Mouse (Mus musculus) spleen, adult 2 months (tissue): Measurements from ENCODE around the gene Mmp28. TPM values are rescaled to one million over a fixed set of nuclear protein-coding genes. Genes with fewer than 3 reads are reported as not detected.

Experiments used
- DNase-seq, 2 experiments: peaks; one replicate each; pipeline versions ENCODE4 v3.0.0 to v3.0.0-alpha.2; 2012 to 2021; ENCODE audit warnings: low spot score in 2 of 2, low read depth in 1 of 2
- H3K27ac ChIP-seq: fragments of 200-500 bp; 2 replicates; pipeline ENCODE4 v1.5.1; 2012; ENCODE audit warnings: low read length, inconsistent platforms; ENCODE audit not compliant: insufficient read depth
- H3K27me3 ChIP-seq: fragments of 200-500 bp; 2 replicates; pipeline ENCODE4 v1.6.1; 2012; ENCODE audit warnings: mild to moderate bottlenecking, moderate library complexity, low read length, inconsistent platforms; ENCODE audit not compliant: control insufficient read depth, insufficient read depth
- H3K36me3 ChIP-seq: fragments of 200-500 bp; 2 replicates; pipeline ENCODE4 v1.6.1; 2012; ENCODE audit warnings: mild to moderate bottlenecking, low read length, inconsistent platforms; ENCODE audit not compliant: control insufficient read depth, insufficient read depth
- H3K4me1 ChIP-seq: fragments of 200-500 bp; 2 replicates; pipeline ENCODE4 v1.6.1; 2011; ENCODE audit warnings: inconsistent platforms; ENCODE audit not compliant: control insufficient read depth, insufficient read depth, insufficient read length
- H3K4me3 ChIP-seq: fragments of 200-500 bp; 2 replicates; pipeline ENCODE4 v1.5.1; 2011; ENCODE audit warnings: mild to moderate bottlenecking, inconsistent platforms; ENCODE audit not compliant: insufficient read depth, insufficient read length; ENCODE audit errors: extremely low read depth
- CTCF ChIP-seq: fragments of 200-500 bp; IDR thresholded peaks from 2 replicates; pipeline ENCODE4 v1.5.1; 2011; ENCODE audit warnings: mild to moderate bottlenecking, inconsistent platforms; ENCODE audit not compliant: insufficient read depth, insufficient read length, insufficient replicate concordance; ENCODE audit errors: extremely low read depth
- POLR2A ChIP-seq: fragments of 200-500 bp; IDR thresholded peaks from 2 replicates; pipeline ENCODE4 v1.6.1; 2011; ENCODE audit warnings: low read depth, low read length, inconsistent platforms
- WGBS: fragments of 180-500 bp; shearing (Covaris S2); methylation state at CpG from one replicate; pipeline ENCODE4 v1.1.7; 2018; 5-methylcytosine and 5-hydroxymethylcytosine counted together
- polyA plus RNA-seq: library from polyadenylated mRNA; depleted of rRNA; stranded (reverse); fragments of >200 nt; gene quantifications from 2 replicates; pipeline ENCODE4 v1.2.3, GENCODE M21; 2012

The Mmp28 gene
- polyA plus RNA-seq, 1 experiment = 6.3 TPM

DNA sequence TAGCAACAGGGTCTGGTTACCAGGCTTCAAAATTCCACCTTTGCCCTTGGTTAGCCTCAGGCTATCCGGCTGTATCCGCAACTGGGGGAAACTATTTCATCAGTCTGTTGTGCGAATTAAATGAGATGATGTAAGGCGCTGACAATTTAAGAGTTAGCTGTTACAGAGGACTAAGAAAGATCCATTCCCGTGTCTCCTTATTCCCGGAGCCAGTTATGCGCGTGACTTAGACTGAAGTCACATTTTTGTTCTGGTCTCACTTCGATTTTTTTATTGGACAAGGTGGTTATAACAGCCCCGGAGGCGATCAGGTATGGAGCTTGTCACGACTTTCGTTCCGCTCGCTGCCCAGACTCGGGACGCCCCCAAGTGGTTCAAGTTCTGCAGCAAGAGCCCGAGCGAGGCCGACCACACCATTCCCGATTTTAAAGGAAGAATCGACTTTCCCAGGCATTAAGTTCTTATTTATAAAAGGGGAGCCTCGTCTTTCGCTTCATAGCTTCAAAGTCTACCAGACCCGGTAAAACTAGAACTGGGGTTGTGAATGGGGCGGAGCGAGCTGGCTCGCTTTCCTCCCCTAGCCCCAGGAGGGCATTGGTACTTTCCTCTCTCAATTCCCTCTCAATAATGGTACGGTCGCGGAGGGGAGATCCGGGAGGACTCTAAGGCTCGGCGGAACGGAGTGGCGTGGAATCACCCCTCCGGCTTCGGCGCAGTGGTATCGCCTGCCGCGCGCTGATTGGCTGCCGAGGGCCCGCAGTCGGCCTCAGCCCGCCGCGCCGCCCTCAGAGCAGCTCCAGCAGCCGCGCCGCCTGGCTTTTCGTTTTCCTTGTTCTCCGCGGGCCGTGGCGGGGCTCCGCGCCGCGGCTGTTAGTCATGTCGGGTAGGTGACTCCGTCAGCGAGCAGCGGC is 9.7 kb upstream of the Mmp28 start, which contains the start of gene Taf15:
TSS of gene Taf15 (plus strand) at position 763 of the 911 bp plus-strand sequence.
- H3K4me1 ChIP-seq = peaks cover 5% of the 10 kb centered on the region; the same call in 1 of the 2 replicates
- peak; percentile 65 for TF ChIP-seq POLR2A
- TF ChIP-seq CTCF = peak; percentile 41; the same call in 1 of the 2 replicates
- H3K27me3 ChIP-seq = no peaks in the 10 kb centered on the region
- WGBS = 2% methylated on average over 66 of the region's 66 CpGs
- H3K4me3 ChIP-seq = peak within 1 kb of the TSS; percentile 98
- H3K27ac ChIP-seq = peak within 1 kb of the TSS; percentile 97
- DNase-seq = peak; percentile 99
- H3K36me3 ChIP-seq = no peaks in the 10 kb centered on the region

DNA sequence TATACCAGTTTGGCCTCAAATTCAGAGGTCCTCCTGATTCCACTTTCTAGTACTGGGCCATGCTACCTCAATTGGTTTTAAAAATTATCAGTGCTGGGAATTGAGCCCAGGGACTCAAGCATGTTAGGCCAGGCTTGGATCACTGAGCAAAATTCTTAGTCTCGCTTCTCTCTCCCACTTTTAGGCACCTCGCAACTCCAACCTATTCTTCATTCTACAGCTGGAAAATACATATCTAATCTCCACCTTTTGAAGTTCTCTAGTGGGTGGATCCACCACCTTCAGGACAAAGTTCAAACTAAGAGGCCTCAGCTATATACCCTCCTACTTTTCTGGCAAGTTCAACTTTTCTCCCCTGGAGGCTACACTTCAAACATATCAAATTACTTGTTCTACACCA is 8.9 kb upstream of the Mmp28 start:
- Histone ChIP-seq H3K36me3 (no peaks in the 10 kb centered on the region), H3K27me3 (no peaks in the 10 kb centered on the region), H3K4me1 (peaks cover 5% of the 10 kb centered on the region; the same call in 1 of the 2 replicates), H3K4me3 (no peak overlapping the region), H3K27ac (no peak overlapping the region)
- TF ChIP-seq CTCF (no peak), POLR2A (no peak)
- 93% methylated on average over 2 of the region's 2 CpGs for WGBS
- DNase-seq = no peak

DNA sequence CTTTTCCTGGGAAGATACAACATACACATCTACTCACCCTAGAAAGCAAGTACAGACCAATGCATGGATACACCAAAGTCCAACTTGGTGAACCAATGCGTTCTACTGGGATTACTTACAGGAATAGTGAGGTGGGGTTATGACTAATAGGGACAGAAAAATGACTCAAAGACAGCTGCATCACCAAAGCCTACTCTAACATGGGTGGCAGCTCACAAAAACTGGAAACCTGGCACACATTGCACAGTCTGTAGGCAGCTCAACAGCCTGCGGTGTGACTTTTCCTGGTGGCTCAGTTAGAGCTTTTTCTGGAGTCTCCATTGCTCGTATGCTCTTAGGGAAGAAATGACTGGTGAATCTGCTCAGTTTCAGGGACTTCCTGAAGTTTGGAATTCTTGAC is 5.9 kb upstream of the Mmp28 start:
- TF ChIP-seq CTCF (no peak), POLR2A (no peak)
- H3K4me1 ChIP-seq = no peaks in the 10 kb centered on the region; the same call in 1 of the 2 replicates
- no peak overlapping the region for H3K27ac ChIP-seq
- 95% methylated on average over 3 of the region's 3 CpGs for WGBS
- DNase-seq = no peak
- H3K27me3 ChIP-seq = no peaks in the 10 kb centered on the region
- no peaks in the 10 kb centered on the region for H3K36me3 ChIP-seq
- no peak overlapping the region for H3K4me3 ChIP-seq

DNA sequence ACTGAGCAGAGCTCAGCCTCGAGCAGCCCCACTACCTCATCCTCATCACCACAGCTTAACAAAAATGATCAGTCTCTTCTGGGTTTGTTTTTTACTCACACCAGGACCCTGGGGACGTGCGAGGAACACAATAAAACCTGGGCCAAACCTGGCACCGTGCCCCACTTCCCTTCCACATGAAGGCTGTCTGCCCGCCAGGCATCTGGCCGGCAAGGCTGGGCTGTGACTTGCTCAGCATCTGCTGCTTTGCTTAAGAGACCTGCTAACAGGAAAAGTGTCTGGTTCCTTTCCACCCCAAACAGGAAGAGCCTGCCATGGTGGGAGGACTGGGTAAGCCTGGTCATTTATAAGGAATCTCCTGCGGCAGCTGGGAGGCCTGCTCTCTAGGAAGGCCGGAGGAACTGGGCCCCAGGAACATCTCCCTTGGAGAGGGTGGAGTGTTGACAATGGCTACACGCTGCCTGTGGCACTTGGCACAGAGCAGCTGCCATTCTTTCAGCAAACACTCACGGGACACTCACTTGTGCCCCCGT is 4.3 kb upstream of the Mmp28 start:
- TF ChIP-seq CTCF (no peak), POLR2A (no peak)
- Histone ChIP-seq H3K4me1 (peaks cover 5% of the 10 kb centered on the region), H3K4me3 (no peak overlapping the region), H3K27me3 (peaks cover 5% of the 10 kb centered on the region), H3K36me3 (no peaks in the 10 kb centered on the region), H3K27ac (no peak overlapping the region)
- DNase-seq = no peak
- WGBS = 16% methylated on average over 11 of the region's 11 CpGs

DNA sequence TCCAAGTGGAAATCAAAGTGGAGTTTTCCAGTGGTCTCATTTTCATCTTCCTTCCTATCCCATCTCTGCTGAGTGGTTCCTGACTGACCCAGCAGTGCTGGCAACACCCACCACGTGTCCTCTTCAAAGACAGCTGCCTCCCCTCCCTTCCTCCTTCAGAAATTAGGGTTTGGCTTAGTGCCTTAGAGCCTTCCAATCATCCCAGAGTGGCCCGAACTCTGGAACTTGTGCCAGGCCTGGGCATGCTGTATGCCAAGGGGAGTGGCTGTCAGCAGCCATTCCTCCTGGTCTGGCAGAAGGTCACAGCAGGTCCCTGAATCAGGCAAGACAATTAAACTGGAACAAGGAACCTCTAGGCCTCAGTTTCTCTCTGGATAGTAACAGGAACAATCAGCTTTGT is 3.1 kb upstream of the Mmp28 start:
- no peak overlapping the region for H3K4me3 ChIP-seq
- WGBS = 55% methylated on average over 2 of the region's 2 CpGs
- TF ChIP-seq POLR2A (no peak), CTCF (no peak)
- H3K27me3 ChIP-seq = peaks cover 5% of the 10 kb centered on the region
- DNase-seq = no peak
- no peaks in the 10 kb centered on the region for H3K36me3 ChIP-seq
- peaks cover 5% of the 10 kb centered on the region; the same call in 1 of the 2 replicates for H3K4me1 ChIP-seq
- no peak overlapping the region for H3K27ac ChIP-seq

DNA sequence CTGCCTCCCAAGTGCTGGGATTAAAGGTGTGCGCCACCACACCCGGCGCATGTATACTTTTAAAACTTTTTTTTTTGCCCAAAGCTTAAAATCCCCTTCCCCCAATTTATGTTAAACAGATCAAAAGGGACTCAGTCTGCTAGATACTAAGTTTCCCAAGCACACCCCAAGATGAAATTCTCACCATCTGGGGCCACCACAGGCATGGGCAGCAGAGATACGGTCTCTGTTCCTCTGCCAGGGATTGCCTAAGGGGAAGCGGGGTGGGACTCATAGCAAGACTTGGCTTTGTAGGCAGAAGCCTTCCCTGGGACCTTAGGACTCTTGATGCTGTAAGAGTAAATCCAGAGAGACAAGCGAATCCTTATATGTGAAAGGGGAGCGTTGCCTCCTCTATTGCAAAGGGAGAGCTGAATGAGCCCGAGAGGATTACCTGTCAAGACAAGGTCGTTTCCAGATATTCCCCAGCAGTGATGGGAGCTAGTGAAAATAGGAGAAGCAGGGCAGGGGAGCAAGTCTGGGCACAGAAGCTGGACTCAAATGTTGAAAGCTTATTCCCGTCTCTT is 1.3 kb downstream of the Mmp28 start:
- no peak for DNase-seq
- TF ChIP-seq POLR2A = no peak
- TF ChIP-seq CTCF = no peak
- no peak overlapping the region for H3K4me3 ChIP-seq
- peaks cover 5% of the 10 kb centered on the region; the same call in 1 of the 2 replicates for H3K4me1 ChIP-seq
- peaks cover 5% of the 10 kb centered on the region for H3K27me3 ChIP-seq
- H3K27ac ChIP-seq = no peak overlapping the region
- H3K36me3 ChIP-seq = no peaks in the 10 kb centered on the region
- WGBS = 79% methylated on average over 10 of the region's 10 CpGs
